In genomic region chr11:100694926-100695325, GRCm38 (mm10) we compare ENCODE assay signal across 9 mouse cellular contexts. TPM values are rescaled to one million over a fixed set of nuclear protein-coding genes. Genes with fewer than 3 reads are reported as not detected.
A peak's percentile ranks its signal among the peaks of the same experiment; 100 is the strongest.
DNase-seq lines count a peak whose midpoint lies in the region; ATAC-seq and TF ChIP-seq lines count a peak whose summit lies in the region.
"Had no signal": no experiment of that assay in that cellular context is flagged by ENCODE, and none has a peak within 500 bp of the region (broad histone marks: within the 10 kb centered on the region; RNA-seq: fewer than 3 reads in every experiment).

No protein-coding gene starts in this region.

- peak; percentile 40 to 78; a peak in 3 of 4 replicates for ATAC-seq in hematopoietic stem cell, adult 5-6 weeks (replicated peaks in 1 of 2; ENCODE audit: insufficient read depth in 1 of 2, low FRiP score in 2 of 2, low TSS enrichment in 1 of 2, low read depth in 1 of 2, poor library complexity in 2 of 2, severe bottlenecking in 2 of 2)
- ATAC-seq in liver, postnatal 0 days, result peak; percentile 43; the same call in 1 of the 2 replicates

- H3K27ac ChIP-seq in layer of hippocampus, adult 2 months, result no peak overlapping the region
- no peak overlapping the region for H3K27ac ChIP-seq in liver, postnatal 0 days (ENCODE audit: low read depth)

- H3K36me3 ChIP-seq in liver, postnatal 0 days (replicated peaks; ENCODE audit: insufficient read depth, low read length), result no peaks in the 10 kb centered on the region; the same call in none of the 2 replicates

- no peak overlapping the region for H3K4me3 ChIP-seq in layer of hippocampus, adult 2 months
- no peak overlapping the region for H3K4me3 ChIP-seq in liver, postnatal 0 days (ENCODE audit: low read depth, low read length)

- no peak for TF ChIP-seq EP300 in liver, postnatal 0 days (IDR thresholded peaks at IDR 0.05; ENCODE audit: low read depth)

- H3K9ac ChIP-seq in liver, postnatal 0 days (replicated peaks), result no peak overlapping the region

- peaks cover 5% of the 10 kb centered on the region; the same call in 1 of the 2 replicates for H3K27me3 ChIP-seq in liver, postnatal 0 days (ENCODE audit: insufficient read depth, low read length)

- 31% methylated on average over 5 of the region's 5 CpGs for WGBS in liver, postnatal 0 days (ENCODE audit: insufficient replicate concordance)

- no peak overlapping the region for H3K4me2 ChIP-seq in liver, postnatal 0 days (ENCODE audit: low read depth, low read length)

- H3K4me1 ChIP-seq in liver, postnatal 0 days (ENCODE audit: insufficient read depth), result peaks cover 8% of the 10 kb centered on the region

- peak; percentile 66 to 87 for DNase-seq in layer of hippocampus, adult 2 months (ENCODE audit: low spot score in 2 of 2)
- DNase-seq in layer of hippocampus, adult 9-11 months, result no peak
- peak; percentile 63 for DNase-seq in T-cell, adult 2 months (ENCODE audit: low spot score)
- peak; percentile 61 for DNase-seq in embryo, embryonic 11 days
- DNase-seq in liver, postnatal 0 days, result peak; percentile 86
- peak; percentile 78 for DNase-seq in retina, postnatal 7 days (ENCODE audit: low read depth, low spot score)
- peak; percentile 63 to 83 for DNase-seq in urinary bladder, postnatal 4 days (ENCODE audit: low spot score in 2 of 2)

- TF ChIP-seq CTCF in layer of hippocampus, adult 2 months (conservative IDR thresholded peaks at IDR 0.05), result peak; percentile 99
- TF ChIP-seq CTCF in liver, postnatal 0 days (IDR thresholded peaks at IDR 0.05; ENCODE audit: low read depth), result peak; percentile 96

- no peaks in the 10 kb centered on the region for H3K9me3 ChIP-seq in liver, postnatal 0 days (ENCODE audit: low read length)

RNA-seq across cellular contexts. Expression of gene Zfp385c, which starts 2.7 kb away (rescaled TPM):
- total RNA-seq in layer of hippocampus, adult 2 months (2021), result under 1 TPM; 0.20 to 0.67 TPM
- 0.20 TPM in 1 of 2 replicates, not detected in the other for total RNA-seq in hematopoietic stem cell, adult 5-6 weeks (2017)
- polyA plus RNA-seq in liver, postnatal 0 days (2015; fragmentation: Nextera tagmentation; extraction: Ambion mirVana), result not detected in 2 replicates

RNA-seq across cellular contexts. Expression of gene Dhx58, which starts 9.1 kb away (rescaled TPM):
- 1 to 10 TPM; 1.6 to 2.3 TPM for total RNA-seq in layer of hippocampus, adult 2 months (2021)
- total RNA-seq in hematopoietic stem cell, adult 5-6 weeks (2017), result 31.1 and 33.1 TPM in 2 replicates
- 3.9 and 4.5 TPM in 2 replicates for polyA plus RNA-seq in liver, postnatal 0 days (2015; fragmentation: Nextera tagmentation; extraction: Ambion mirVana)

RNA-seq across cellular contexts. Expression of gene Kat2a, which starts 17.3 kb away (rescaled TPM):
- 10 to 100 TPM; 55.4 to 57.8 TPM for total RNA-seq in layer of hippocampus, adult 2 months (2021)
- 26.1 TPM in 2 replicates for total RNA-seq in hematopoietic stem cell, adult 5-6 weeks (2017)
- polyA plus RNA-seq in liver, postnatal 0 days (2015; fragmentation: Nextera tagmentation; extraction: Ambion mirVana), result 8.5 and 9.2 TPM in 2 replicates

RNA-seq across cellular contexts. Expression of gene Hspb9, which starts 18.7 kb away (rescaled TPM):
- not detected for total RNA-seq in layer of hippocampus, adult 2 months (2021)
- total RNA-seq in hematopoietic stem cell, adult 5-6 weeks (2017), result not detected in 2 replicates
- polyA plus RNA-seq in liver, postnatal 0 days (2015; fragmentation: Nextera tagmentation; extraction: Ambion mirVana), result 0.35 and 0.40 TPM in 2 replicates
- polyA plus RNA-seq: frontal cortex, adult 2 months had no signal

RNA-seq across cellular contexts. Expression of gene Rab5c, which starts 43.1 kb away (rescaled TPM):
- total RNA-seq in layer of hippocampus, adult 2 months (2021), result 100 to 1,000 TPM; 137 to 148 TPM
- 75.3 and 87.9 TPM in 2 replicates for total RNA-seq in hematopoietic stem cell, adult 5-6 weeks (2017)
- 16.6 and 17.0 TPM in 2 replicates for polyA plus RNA-seq in liver, postnatal 0 days (2015; fragmentation: Nextera tagmentation; extraction: Ambion mirVana)
